Mouse (Mus musculus): ENCODE results near the gene Gm21988. TPM values are rescaled to one million over a fixed set of nuclear protein-coding genes. Genes with fewer than 3 reads are reported as not detected.
A peak's percentile ranks its signal among the peaks of the same experiment; 100 is the strongest.

The Gm21988 gene
- polyA plus RNA-seq, 1 experiment from 2014 or later, result 11.0 TPM

- no peak overlapping the region for H3K9ac ChIP-seq
- peaks cover 26% of the 10 kb centered on the region for H3K4me1 ChIP-seq
- ATAC-seq (ENCODE audit: insufficient read depth, low FRiP score, low read depth), result no peak
- H3K36me3 ChIP-seq, result 0 out of 2 replicates have a peak, but pooled peaks cover 6% of the 10 kb centered on the region
- no peaks in the 10 kb centered on the region for H3K9me3 ChIP-seq
- no peak overlapping the region for H3K4me3 ChIP-seq (replicated peaks)
- H3K4me2 ChIP-seq, result no peak overlapping the region
- WGBS, result 94% methylated on average over 12 of the region's 12 CpGs
- H3K27ac ChIP-seq, result no peak overlapping the region
- no peaks in the 10 kb centered on the region for H3K27me3 ChIP-seq (replicated peaks)
These were observed 4.3 kb downstream of the Gm21988 start for GRCm38 (mm10) chr11:70235254-70235900.

- no peak for ATAC-seq (ENCODE audit: insufficient read depth, low FRiP score, low read depth)
- 83% methylated on average over 8 of the region's 8 CpGs for WGBS
- Histone ChIP-seq H3K4me1 (peaks cover 32% of the 10 kb centered on the region), H3K36me3 (0 out of 2 replicates have a peak, but pooled peaks cover 6% of the 10 kb centered on the region), H3K27ac (0 out of 2 replicates have a peak overlapping the region, but pooled peaks have one; percentile 4), H3K4me3 (replicated peaks) (no peak overlapping the region), H3K9ac (no peak overlapping the region), H3K27me3 (replicated peaks) (no peaks in the 10 kb centered on the region; the same call in 1 of the 2 replicates), H3K4me2 (no peak overlapping the region), H3K9me3 (no peaks in the 10 kb centered on the region)
These were observed 5.1 kb downstream of the Gm21988 start for GRCm38 (mm10) chr11:70234497-70234896.

DNA sequence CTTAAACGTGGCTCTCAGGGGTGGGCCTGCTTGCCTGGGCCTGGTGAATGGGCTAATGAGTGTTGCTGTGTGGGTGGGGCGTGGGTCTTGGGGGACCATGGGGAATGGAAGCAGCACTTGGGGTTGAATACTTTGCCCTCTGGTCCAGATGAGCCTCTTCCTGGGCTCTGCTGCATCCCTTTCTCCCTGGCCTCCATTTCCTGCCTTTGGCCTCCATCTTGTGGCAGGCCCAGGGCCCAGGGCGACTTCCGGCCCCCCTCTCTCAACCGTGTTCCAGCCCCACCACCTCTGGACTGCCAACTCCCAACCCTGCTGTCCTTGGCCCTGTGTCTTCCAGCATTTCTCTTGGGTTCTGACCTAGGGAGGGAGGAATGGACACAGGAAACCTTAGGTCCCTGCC lies 5.6 kb downstream of the Gm21988 start:
- ATAC-seq (ENCODE audit: insufficient read depth, low FRiP score, low read depth), result no peak
- Histone ChIP-seq H3K4me1 (peaks cover 37% of the 10 kb centered on the region), H3K4me2 (no peak overlapping the region), H3K27me3 (replicated peaks) (peaks cover 4% of the 10 kb centered on the region; the same call in 1 of the 2 replicates), H3K9me3 (no peaks in the 10 kb centered on the region), H3K36me3 (0 out of 2 replicates have a peak, but pooled peaks cover 6% of the 10 kb centered on the region), H3K9ac (no peak overlapping the region), H3K27ac (0 out of 2 replicates have a peak overlapping the region, but pooled peaks have one; percentile 4), H3K4me3 (replicated peaks) (no peak overlapping the region)
- 59% methylated on average over 5 of the region's 5 CpGs for WGBS

DNA sequence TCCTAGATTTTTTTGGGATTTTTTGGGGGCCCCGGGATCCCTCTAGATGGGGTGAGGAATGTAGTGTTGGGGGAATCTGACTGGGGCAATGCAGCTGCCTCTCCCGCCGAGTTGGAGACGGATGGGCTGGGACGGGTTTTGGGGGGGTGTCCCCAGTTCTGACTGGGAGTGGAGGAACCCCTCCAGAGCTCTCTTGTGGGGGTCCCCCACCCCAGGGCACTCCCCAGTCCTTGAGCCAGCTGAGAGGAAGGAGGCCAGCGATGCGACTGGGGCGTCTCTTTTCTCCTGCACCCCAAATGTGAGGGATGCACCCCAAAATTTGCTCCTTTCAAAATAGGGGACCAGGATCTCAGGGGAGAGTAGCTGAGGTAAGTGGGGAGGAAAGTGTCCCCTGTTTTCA lies 6.6 kb downstream of the Gm21988 start:
- Histone ChIP-seq H3K4me3 (replicated peaks) (peak overlapping the region; percentile 37), H3K4me2 (peak overlapping the region; percentile 54), H3K27ac (no peak overlapping the region), H3K36me3 (0 out of 2 replicates have a peak, but pooled peaks cover 6% of the 10 kb centered on the region), H3K4me1 (peaks cover 40% of the 10 kb centered on the region), H3K9ac (no peak overlapping the region; the same call in 1 of the 2 replicates), H3K27me3 (replicated peaks) (peaks cover 9% of the 10 kb centered on the region), H3K9me3 (no peaks in the 10 kb centered on the region)
- no peak for ATAC-seq (ENCODE audit: insufficient read depth, low FRiP score, low read depth)
- WGBS, result 35% methylated on average over 8 of the region's 8 CpGs

DNA sequence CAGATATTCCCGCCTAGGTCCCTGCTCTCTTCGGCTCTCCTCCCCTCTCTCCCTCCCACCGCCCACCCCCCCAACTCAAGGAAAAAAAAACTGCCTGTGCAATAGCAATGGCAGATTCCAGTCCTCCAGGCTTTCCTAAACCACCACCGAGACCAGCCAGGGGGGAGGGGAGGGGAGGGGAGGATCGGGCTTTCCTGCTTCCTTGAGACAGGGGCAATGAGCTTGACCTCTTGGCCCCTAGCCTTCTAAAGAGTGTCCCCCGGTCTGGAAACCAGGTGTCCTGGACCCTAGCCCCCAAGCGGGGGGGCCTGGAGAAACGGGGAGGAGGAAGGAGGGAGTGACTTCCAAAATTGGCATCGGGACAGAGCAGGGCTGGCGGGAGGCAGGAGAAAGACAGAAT lies 7.1 kb downstream of the Gm21988 start:
- 7% methylated on average over 9 of the region's 10 CpGs for WGBS
- H3K4me1 ChIP-seq, result peaks cover 40% of the 10 kb centered on the region
- no peak overlapping the region; the same call in 1 of the 2 replicates for H3K9ac ChIP-seq
- no peak for ATAC-seq (ENCODE audit: insufficient read depth, low FRiP score, low read depth)
- peaks cover 13% of the 10 kb centered on the region for H3K27me3 ChIP-seq (replicated peaks)
- H3K4me2 ChIP-seq, result peak overlapping the region; percentile 54
- no peaks in the 10 kb centered on the region for H3K9me3 ChIP-seq
- peak overlapping the region; percentile 37 for H3K4me3 ChIP-seq (replicated peaks)
- 0 out of 2 replicates have a peak overlapping the region, but pooled peaks have one; percentile 35 for H3K27ac ChIP-seq
- 0 out of 2 replicates have a peak, but pooled peaks cover 6% of the 10 kb centered on the region for H3K36me3 ChIP-seq

DNA sequence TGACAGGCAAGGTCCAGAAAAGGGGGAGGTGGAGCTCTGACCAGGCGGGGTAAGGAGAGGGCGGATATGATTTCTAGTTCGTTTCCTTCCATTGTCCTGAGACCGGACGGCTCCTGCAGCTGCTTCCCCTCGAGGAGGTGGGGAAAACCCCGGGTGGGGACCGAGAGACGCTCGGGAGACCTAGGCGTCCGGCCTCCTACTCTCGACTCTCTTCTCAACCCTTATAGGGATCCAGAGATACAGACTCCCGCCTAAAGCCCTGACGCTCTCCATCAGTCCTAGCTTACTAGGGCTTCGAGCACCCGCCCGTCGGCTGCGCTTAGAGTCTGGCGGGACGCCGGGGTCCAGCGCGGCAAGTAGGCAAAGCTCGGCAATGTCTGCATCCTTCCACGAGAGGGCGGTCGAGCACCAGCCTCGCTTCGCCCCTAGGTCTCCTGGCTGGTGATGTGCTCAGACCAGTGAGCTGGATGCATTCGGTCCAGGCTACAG lies 9.3 kb downstream of the Gm21988 start:
- Histone ChIP-seq H3K9ac (no peak overlapping the region), H3K27me3 (replicated peaks) (peaks cover 25% of the 10 kb centered on the region), H3K27ac (peak overlapping the region; percentile 81), H3K4me2 (peak overlapping the region; percentile 58), H3K4me1 (peaks cover 40% of the 10 kb centered on the region), H3K9me3 (no peaks in the 10 kb centered on the region), H3K4me3 (replicated peaks) (peak overlapping the region; percentile 37), H3K36me3 (0 out of 2 replicates have a peak, but pooled peaks cover under 1% of the 10 kb centered on the region)
- under 1% methylated on average over 32 of the region's 32 CpGs for WGBS
- ATAC-seq (ENCODE audit: insufficient read depth, low FRiP score, low read depth), result peak; percentile 47

- ATAC-seq (ENCODE audit: insufficient read depth, low FRiP score, low read depth), result no peak
- Histone ChIP-seq H3K9me3 (no peaks in the 10 kb centered on the region), H3K27me3 (replicated peaks) (peaks cover 25% of the 10 kb centered on the region), H3K27ac (peak within 1 kb of the TSS; percentile 81), H3K36me3 (no peaks in the 10 kb centered on the region), H3K4me1 (peaks cover 40% of the 10 kb centered on the region), H3K4me2 (peak within 1 kb of the TSS; percentile 58), H3K9ac (peak within 1 kb of the TSS; percentile 4; the same call in 1 of the 2 replicates), H3K4me3 (replicated peaks) (peak within 1 kb of the TSS; percentile 37)
- WGBS, result 2% methylated on average over 39 of the region's 39 CpGs
These were observed 10.2 kb downstream of the Gm21988 start, which contains the start of gene Bcl6b for GRCm38 (mm10) chr11:70229260-70230010. Gene Bcl6b (minus strand): TSS chr11:70229798.

DNA sequence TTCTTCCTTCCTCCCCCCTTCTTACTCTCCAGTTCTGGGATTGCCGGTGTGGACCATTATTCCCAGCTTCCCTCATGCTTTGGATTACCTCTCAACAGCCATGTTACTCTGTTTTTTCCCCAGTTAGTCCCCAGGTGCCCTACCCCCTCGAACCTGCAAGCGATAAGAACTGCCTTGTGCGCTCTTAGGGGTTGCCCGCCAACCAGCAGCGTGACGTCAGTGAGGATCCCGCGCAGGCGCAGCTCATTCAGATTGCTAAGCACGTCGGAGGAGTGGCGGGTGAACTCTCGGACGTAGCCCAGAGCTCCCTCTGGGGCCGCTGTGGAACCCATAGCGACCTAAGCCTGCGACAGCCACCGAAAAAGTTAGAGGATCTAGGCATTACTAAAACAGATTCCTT lies 10.8 kb downstream of the Gm21988 start:
- peak overlapping the region; percentile 57 for H3K27ac ChIP-seq
- H3K27me3 ChIP-seq (replicated peaks), result peaks cover 25% of the 10 kb centered on the region
- WGBS, result under 1% methylated on average over 19 of the region's 19 CpGs
- peaks cover 40% of the 10 kb centered on the region for H3K4me1 ChIP-seq
- peak; percentile 54; the same call in 1 of the 2 replicates for ATAC-seq (ENCODE audit: insufficient read depth, low FRiP score, low read depth)
- H3K9me3 ChIP-seq, result no peaks in the 10 kb centered on the region
- no peaks in the 10 kb centered on the region for H3K36me3 ChIP-seq
- H3K4me2 ChIP-seq, result peak overlapping the region; percentile 58
- no peak overlapping the region for H3K9ac ChIP-seq
- peak overlapping the region; percentile 37 for H3K4me3 ChIP-seq (replicated peaks)

GRCm38 (mm10) chr11:70227661-70228245 lies 11.9 kb downstream of the Gm21988 start:
- Histone ChIP-seq H3K27ac (no peak overlapping the region), H3K4me2 (peak overlapping the region; percentile 58), H3K4me1 (peaks cover 36% of the 10 kb centered on the region), H3K9me3 (no peaks in the 10 kb centered on the region), H3K9ac (no peak overlapping the region), H3K36me3 (no peaks in the 10 kb centered on the region), H3K27me3 (replicated peaks) (peaks cover 25% of the 10 kb centered on the region), H3K4me3 (replicated peaks) (peak overlapping the region; percentile 37; the same call in 1 of the 2 replicates)
- 82% methylated on average over 4 of the region's 4 CpGs for WGBS
- no peak for ATAC-seq (ENCODE audit: insufficient read depth, low FRiP score, low read depth)

GRCm38 (mm10) chr11:70227126-70227525 lies 12.5 kb downstream of the Gm21988 start:
- no peaks in the 10 kb centered on the region for H3K9me3 ChIP-seq
- H3K9ac ChIP-seq, result no peak overlapping the region
- no peak for ATAC-seq (ENCODE audit: insufficient read depth, low FRiP score, low read depth)
- H3K4me2 ChIP-seq, result peak overlapping the region; percentile 58
- H3K27ac ChIP-seq, result no peak overlapping the region
- H3K4me3 ChIP-seq (replicated peaks), result peak overlapping the region; percentile 37
- peaks cover 25% of the 10 kb centered on the region for H3K27me3 ChIP-seq (replicated peaks)
- WGBS, result 43% methylated on average over 5 of the region's 5 CpGs
- H3K36me3 ChIP-seq, result no peaks in the 10 kb centered on the region
- peaks cover 40% of the 10 kb centered on the region for H3K4me1 ChIP-seq

- peaks cover 25% of the 10 kb centered on the region for H3K27me3 ChIP-seq (replicated peaks)
- WGBS, result 17% methylated on average over 18 of the region's 18 CpGs
- H3K9ac ChIP-seq, result no peak overlapping the region
- no peaks in the 10 kb centered on the region for H3K36me3 ChIP-seq
- no peaks in the 10 kb centered on the region for H3K9me3 ChIP-seq
- H3K4me3 ChIP-seq (replicated peaks), result peak overlapping the region; percentile 37
- H3K27ac ChIP-seq, result peak overlapping the region; percentile 55; the same call in 1 of the 2 replicates
- H3K4me2 ChIP-seq, result peak overlapping the region; percentile 58
- H3K4me1 ChIP-seq, result peaks cover 40% of the 10 kb centered on the region
- ATAC-seq (ENCODE audit: insufficient read depth, low FRiP score, low read depth), result no peak
These were observed 13.1 kb downstream of the Gm21988 start for GRCm38 (mm10) chr11:70226602-70226890.
